Mouse (Mus musculus) hindbrain, embryonic 14.5 days (tissue): ENCODE measurements at regions not wholly inside any gene's neighbourhood (a gene's known extent, or its start where the extent isn't known, plus 50 kb on each side); places are given as distances from the start of the nearest gene placed in this dataset.

Experiments
- ATAC-seq: fragments of 200-750 bp; cut with Nextera tagmentation; 2 replicates; pipeline ENCODE4 v1.8.0; 2017; ENCODE audit warnings: moderate number of reproducible peaks, mild to moderate bottlenecking, moderate TSS enrichment, moderate library complexity; ENCODE audit not compliant: low FRiP score
- DNase-seq: peaks from one replicate; pipeline ENCODE4 v3.0.0-alpha.2; 2015; ENCODE audit warnings: low spot score
- H3K27ac ChIP-seq: fragments of 300-500 bp; sonication (generic); 2 replicates; pipeline ENCODE4 v1.5.1; 2014; ENCODE audit warnings: mild to moderate bottlenecking, moderate library complexity
- H3K27me3 ChIP-seq: fragments of 300-500 bp; sonication (generic); 2 replicates; pipeline ENCODE4 v1.6.1; 2014; ENCODE audit warnings: mild to moderate bottlenecking, low read length, mixed read lengths; ENCODE audit not compliant: control insufficient read depth, insufficient read depth
- H3K36me3 ChIP-seq: fragments of 300-500 bp; sonication (generic); replicated peaks from 2 replicates; pipeline ENCODE4 v1.6.1; 2014; ENCODE audit not compliant: control insufficient read depth, insufficient read depth
- H3K4me1 ChIP-seq: fragments of 300-500 bp; sonication (generic); replicated peaks from 2 replicates; pipeline ENCODE4 v1.6.1; 2014; ENCODE audit warnings: antibody characterized with exemption, low read length, mixed read lengths; ENCODE audit not compliant: control insufficient read depth, insufficient read depth
- H3K4me2 ChIP-seq: fragments of 300-500 bp; sonication (generic); replicated peaks from 2 replicates; pipeline ENCODE4 v1.6.1; 2014; ENCODE audit warnings: mild to moderate bottlenecking, moderate library complexity
- H3K4me3 ChIP-seq: fragments of 300-500 bp; sonication (generic); replicated peaks from 2 replicates; pipeline ENCODE4 v1.5.1; 2014; ENCODE audit warnings: mild to moderate bottlenecking, low read length
- H3K9ac ChIP-seq: fragments of 300-500 bp; sonication (generic); 2 replicates; pipeline ENCODE4 v1.6.1; 2014
- H3K9me3 ChIP-seq: fragments of 300-500 bp; sonication (generic); 2 replicates; pipeline ENCODE4 v1.6.1; 2016; ENCODE audit warnings: low read length; ENCODE audit not compliant: control insufficient read depth
- WGBS: fragments of 180-500 bp; shearing (Covaris S2); extraction: QIAGEN DNeasy Blood & Tissue Kit; methylation state at CpG from one replicate; pipeline ENCODE4 v1.1.7; 2014; 5-methylcytosine and 5-hydroxymethylcytosine counted together

DNA sequence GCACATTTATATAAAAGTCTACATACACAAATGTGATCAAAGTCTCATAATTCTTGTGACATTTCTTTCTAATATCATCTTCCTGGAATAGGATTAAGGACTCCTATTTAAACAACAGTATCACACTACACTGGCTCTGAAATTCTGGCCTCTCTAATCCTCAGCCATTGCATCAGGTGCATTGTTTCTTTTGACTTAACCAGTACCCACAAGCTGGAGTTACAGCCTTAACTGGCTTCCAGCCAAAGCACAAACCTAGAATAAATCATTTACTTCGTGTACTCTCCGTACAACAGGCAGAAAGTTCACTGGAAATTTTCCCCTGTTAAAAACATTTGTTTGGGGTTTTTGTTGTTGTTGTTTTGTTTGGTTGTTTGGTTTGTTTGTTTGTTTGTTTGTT, 773.9 kb upstream of the Pcdh7 start:
- Histone ChIP-seq H3K4me2 (no peak overlapping the region), H3K4me1 (no peaks in the 10 kb centered on the region), H3K9ac (no peak overlapping the region), H3K27ac (no peak overlapping the region), H3K4me3 (no peak overlapping the region), H3K9me3 (no peaks in the 10 kb centered on the region), H3K36me3 (no peaks in the 10 kb centered on the region), H3K27me3 (no peaks in the 10 kb centered on the region)
- 82% methylated on average over 2 of the region's 2 CpGs for WGBS
- ATAC-seq (no peak), DNase-seq (no peak)

- H3K9ac ChIP-seq, result no peak overlapping the region
- no peaks in the 10 kb centered on the region for H3K27me3 ChIP-seq
- H3K27ac ChIP-seq, result no peak overlapping the region
- no peaks in the 10 kb centered on the region for H3K4me1 ChIP-seq
- 73% methylated on average over 3 of the region's 3 CpGs for WGBS
- no peak overlapping the region for H3K4me2 ChIP-seq
- ATAC-seq (0 out of 2 replicates have a peak, but pooled peaks have one; percentile 17), DNase-seq (no peak)
- H3K36me3 ChIP-seq, result no peaks in the 10 kb centered on the region
- H3K9me3 ChIP-seq, result no peaks in the 10 kb centered on the region
- H3K4me3 ChIP-seq, result no peak overlapping the region
Observed at GRCm38 (mm10) chr5:56952799-56953498, 764.8 kb upstream of the Pcdh7 start.
